In the genomic region with DNA sequence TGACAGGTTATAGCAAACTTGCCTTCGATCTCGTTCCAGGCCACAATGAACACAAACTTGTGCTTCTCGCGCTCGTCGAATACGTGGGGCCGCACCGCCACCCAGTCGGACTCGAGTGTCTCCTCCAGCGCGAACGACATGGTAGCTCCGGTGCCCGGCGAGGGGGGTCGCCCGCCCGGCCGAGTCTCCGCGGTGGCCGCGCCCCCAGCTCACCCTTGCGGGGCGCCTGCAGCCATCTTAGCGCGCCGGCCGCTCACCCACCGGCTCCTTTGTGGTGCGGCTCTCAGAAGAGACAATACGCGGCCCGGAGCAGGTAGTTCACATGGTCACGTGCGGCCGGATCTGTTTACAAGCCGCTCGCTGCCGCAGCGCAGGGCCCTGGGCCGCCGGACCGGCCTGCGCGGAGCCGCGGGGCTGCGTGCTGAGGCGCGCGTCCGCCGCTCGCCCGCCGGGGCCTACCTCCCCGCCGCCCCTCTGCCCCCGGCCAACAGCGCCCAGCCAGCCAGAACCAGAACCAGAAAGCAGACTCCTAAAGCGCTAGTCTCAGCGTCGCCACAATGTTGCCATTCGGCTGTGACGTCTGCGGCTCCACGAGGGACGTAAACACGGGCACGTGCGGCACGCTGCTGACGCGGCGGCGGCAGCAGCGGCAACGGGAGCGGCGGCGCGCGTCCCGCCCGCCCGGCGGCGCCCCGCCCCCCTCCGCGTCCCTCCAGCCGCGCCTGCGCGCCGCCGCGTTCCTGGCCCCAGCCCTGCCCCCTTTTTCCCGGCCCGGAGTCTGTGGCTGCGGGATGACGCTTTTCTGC, we compare ENCODE assay signal across 8 mouse cellular contexts. TPM values are rescaled to one million over a fixed set of nuclear protein-coding genes. Genes with fewer than 3 reads are reported as not detected.
DNase-seq lines count a peak whose midpoint lies in the region; ATAC-seq lines count a peak whose summit lies in the region.

Gene Jmy, minus strand, starts transcription at position 642 of the 806 bp plus-strand sequence.

- H3K36me3 ChIP-seq in hindbrain, embryonic 12.5 days: no peaks in the 10 kb centered on the region

- peak; percentile 94 for ATAC-seq in hindbrain, embryonic 12.5 days (ENCODE audit: low FRiP score)

- DNase-seq in MN1 (ENCODE audit: low spot score): peak; percentile 90
- peak; percentile 85 for DNase-seq in cerebellum, adult 9-10 months
- DNase-seq in frontal cortex, adult 2 months (ENCODE audit: extremely low spot score in 1 of 2, low spot score in 1 of 2): peak; percentile 70 to 85
- DNase-seq in layer of hippocampus, postnatal 14 days (ENCODE audit: low spot score in 2 of 2): peak; percentile 83 to 84
- peak; percentile 88 for DNase-seq in lung, postnatal 14 days
- peak; percentile 72 for DNase-seq in retina, adult 2 months (ENCODE audit: low read depth, low spot score)
- DNase-seq in thymus, postnatal 36 days: peak; percentile 76 to 81

- H3K27me3 ChIP-seq in hindbrain, embryonic 12.5 days: no peaks in the 10 kb centered on the region

- H3K9ac ChIP-seq in hindbrain, embryonic 12.5 days: peak within 1 kb of the TSS; percentile 98

- peak within 1 kb of the TSS; percentile 70 for H3K4me2 ChIP-seq in hindbrain, embryonic 12.5 days (replicated peaks)

- no peaks in the 10 kb centered on the region for H3K9me3 ChIP-seq in hindbrain, embryonic 12.5 days (replicated peaks)

- under 1% methylated on average over 102 of the region's 105 CpGs for WGBS in hindbrain, embryonic 12.5 days

- H3K27ac ChIP-seq in hindbrain, embryonic 12.5 days: peak within 1 kb of the TSS; percentile 93

- H3K4me1 ChIP-seq in hindbrain, embryonic 12.5 days: peaks cover 23% of the 10 kb centered on the region

- H3K4me3 ChIP-seq in hindbrain, embryonic 12.5 days: peak within 1 kb of the TSS; percentile 97

RNA-seq across cellular contexts. Expression of gene Jmy, which starts in this region (rescaled TPM):
- 14.4 and 14.5 TPM in 2 replicates for polyA plus RNA-seq in frontal cortex, adult 2 months (2012; rRNA removed)
- polyA plus RNA-seq in hindbrain, embryonic 12.5 days (2016; fragmentation: Nextera tagmentation; extraction: Ambion mirVana): 10.6 TPM in 2 replicates
- total RNA-seq in layer of hippocampus, postnatal 14 days (2021): 10 to 100 TPM; 43.8 to 44.6 TPM

Comparison
In these comparisons a context has a peak if more than half of its experiments do, and no peak if none do; other contexts are left out.
1. Peak in every context shown above with its lines: DNase-seq, ATAC-seq, H3K4me3 ChIP-seq and H3K27ac ChIP-seq.